Mouse (Mus musculus) myocyte (in vitro differentiated cells): Measurements from ENCODE around the gene Gm28053. TPM values are rescaled to one million over a fixed set of nuclear protein-coding genes. Genes with fewer than 3 reads are reported as not detected.
"Not testable (repeated sequence)": the region's sequence is repeated elsewhere in the genome, so short reads cannot be mapped to it uniquely, and the experiment has no call there.

Source experiments
- H3K27me3 ChIP-seq: one replicate; pipeline ENCODE4 v1.6.1; 2011; ENCODE audit not compliant: control insufficient read depth, insufficient read depth, insufficient read length
- H3K36me3 ChIP-seq: one replicate; pipeline ENCODE4 v1.6.1; 2011; ENCODE audit not compliant: control insufficient read depth, insufficient read depth
- H3K4me2 ChIP-seq: one replicate; pipeline ENCODE4 v1.6.1; 2011; ENCODE audit warnings: low read depth, control low read depth
- H3K4me3 ChIP-seq: one replicate; pipeline ENCODE4 v1.5.1; 2011; ENCODE audit warnings: mild to moderate bottlenecking, control low read depth, moderate library complexity
- H3K79me2 ChIP-seq: one replicate; pipeline ENCODE4 v1.6.1; 2011; ENCODE audit not compliant: control insufficient read depth, insufficient read depth
- H3ac ChIP-seq: one replicate; pipeline ENCODE4 v1.6.1; 2011; ENCODE audit not compliant: control insufficient read depth, insufficient read length
- CEBPB ChIP-seq: IDR thresholded peaks from 2 replicates; pipeline ENCODE4 v1.6.1; 2011; ENCODE audit warnings: mild to moderate bottlenecking, moderate library complexity; ENCODE audit not compliant: poor library complexity, insufficient read depth, severe bottlenecking
- E2F4 ChIP-seq: IDR thresholded peaks from one replicate; pipeline ENCODE4 v1.6.1; 2011; ENCODE audit warnings: mild to moderate bottlenecking, control low read depth, moderate library complexity; ENCODE audit not compliant: insufficient read depth
- MAX ChIP-seq: IDR thresholded peaks from one replicate; pipeline ENCODE4 v1.6.1; 2011; ENCODE audit warnings: low read depth, mild to moderate bottlenecking, control low read depth
- MYOD1 ChIP-seq, 3 experiments: IDR thresholded peaks; one replicate each; pipeline ENCODE4 v1.6.1; 2011; ENCODE audit warnings: control low read depth in 2 of 3, low read depth in 2 of 3, mild to moderate bottlenecking in 2 of 3, moderate library complexity in 1 of 3; ENCODE audit not compliant: insufficient read length in 2 of 3, control insufficient read depth in 1 of 3
- MYOG ChIP-seq, 3 experiments: IDR thresholded peaks; one replicate each; pipeline ENCODE4 v1.6.1; 2011; ENCODE audit warnings: control low read depth in 2 of 3, low read depth in 2 of 3, mild to moderate bottlenecking in 2 of 3; ENCODE audit not compliant: insufficient read length in 2 of 3, control insufficient read depth in 1 of 3, insufficient read depth in 1 of 3
- POLR2A ChIP-seq: IDR thresholded peaks from one replicate; pipeline ENCODE4 v1.6.1; 2011; ENCODE audit warnings: low read depth, mild to moderate bottlenecking, control low read depth, moderate library complexity; ENCODE audit not compliant: insufficient read length
- POLR2AphosphoS2 ChIP-seq: IDR thresholded peaks from one replicate; pipeline ENCODE4 v1.6.1; 2011; ENCODE audit warnings: low read depth, control low read depth; ENCODE audit not compliant: insufficient read length
- REST ChIP-seq: IDR thresholded peaks from one replicate; pipeline ENCODE4 v1.6.1; 2011; ENCODE audit warnings: mild to moderate bottlenecking, control low read depth, moderate library complexity; ENCODE audit not compliant: insufficient read depth, insufficient read length
- SRF ChIP-seq: IDR thresholded peaks from one replicate; pipeline ENCODE4 v1.6.1; 2011; ENCODE audit warnings: low read depth; ENCODE audit not compliant: control insufficient read depth, insufficient read length
- TCF12 ChIP-seq: IDR thresholded peaks from one replicate; pipeline ENCODE4 v1.6.1; 2011; ENCODE audit warnings: mild to moderate bottlenecking, control low read depth; ENCODE audit not compliant: poor library complexity, insufficient read depth, severe bottlenecking
- TCF3 ChIP-seq: IDR thresholded peaks from one replicate; pipeline ENCODE4 v1.6.1; 2011; ENCODE audit warnings: low read depth, control low read depth; ENCODE audit not compliant: insufficient read length
- USF1 ChIP-seq: IDR thresholded peaks from one replicate; pipeline ENCODE4 v1.6.1; 2011; ENCODE audit warnings: low read depth, mild to moderate bottlenecking, control low read depth, moderate library complexity
- polyA plus RNA-seq: library from polyadenylated mRNA; unstranded; fragments of >200 nt; fragmentation: generic; extraction: Trizol; gene quantifications from one replicate; pipeline ENCODE4 v1.2.1, GENCODE M21; 2012; ENCODE audit warnings: missing spikeins

The Gm28053 gene
- polyA plus RNA-seq, 1 experiment: not detected

GRCm38 (mm10) chr6:48680421-48680820, 38.0 kb upstream of the Gm28053 start:
- Histone ChIP-seq H3K4me2 (no peak overlapping the region), H3ac (no peak overlapping the region), H3K79me2 (no peaks in the 10 kb centered on the region), H3K4me3 (no peak overlapping the region), H3K27me3 (no peaks in the 10 kb centered on the region), H3K36me3 (no peaks in the 10 kb centered on the region)
- TF ChIP-seq MYOG (IDR thresholded peaks at IDR 0.05; ENCODE audit: control insufficient read depth in 1 of 3, insufficient read depth in 1 of 3, insufficient read length in 2 of 3, low read depth in 2 of 3): no peak
- TF ChIP-seq MYOD1 (IDR thresholded peaks at IDR 0.05; ENCODE audit: control insufficient read depth in 1 of 3, insufficient read length in 2 of 3, low read depth in 2 of 3): no peak
- no peak for TF ChIP-seq REST
- no peak for TF ChIP-seq SRF
- TF ChIP-seq CEBPB: no peak
- no peak for TF ChIP-seq E2F4
- no peak for TF ChIP-seq MAX
- no peak for TF ChIP-seq TCF3
- no peak for TF ChIP-seq POLR2AphosphoS2
- TF ChIP-seq TCF12: no peak
- TF ChIP-seq USF1: no peak
- TF ChIP-seq POLR2A: no peak

DNA sequence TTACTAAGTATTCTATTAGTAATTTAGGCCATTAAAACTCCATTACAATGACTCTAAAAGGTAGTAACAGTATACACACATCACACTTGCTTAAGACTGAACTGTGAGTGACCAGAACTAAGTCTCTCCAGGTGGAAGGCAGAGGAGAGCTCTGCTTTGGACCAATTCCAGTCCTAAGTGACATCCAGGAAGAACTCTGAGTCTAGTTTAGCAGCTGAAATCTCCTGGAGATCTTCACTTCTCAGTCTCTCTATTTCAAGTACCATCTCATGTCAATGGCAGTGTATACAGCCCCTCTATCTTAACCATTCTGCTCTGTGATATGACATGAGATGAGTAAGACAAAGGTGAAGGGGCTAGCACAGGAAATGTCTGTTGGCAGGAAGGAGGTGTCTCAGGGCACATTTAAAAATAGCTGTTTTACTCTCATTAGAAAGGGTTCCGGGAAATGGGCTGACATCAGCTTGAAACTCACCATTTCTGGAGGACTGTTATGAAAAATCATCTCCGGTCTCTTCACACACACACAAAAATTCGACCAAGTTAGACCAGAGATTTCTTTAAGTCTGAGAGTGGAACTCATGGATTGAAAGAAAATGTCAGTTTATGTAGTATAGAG, 36.8 kb upstream of the Gm28053 start:
- Histone ChIP-seq H3K79me2 (no peaks in the 10 kb centered on the region), H3ac (no peak overlapping the region), H3K36me3 (no peaks in the 10 kb centered on the region), H3K4me2 (no peak overlapping the region), H3K27me3 (no peaks in the 10 kb centered on the region), H3K4me3 (no peak overlapping the region)
- TF ChIP-seq MYOD1 (IDR thresholded peaks at IDR 0.05; ENCODE audit: control insufficient read depth in 1 of 3, insufficient read length in 2 of 3, low read depth in 2 of 3): no peak
- no peak for TF ChIP-seq POLR2A
- TF ChIP-seq TCF12: no peak
- no peak for TF ChIP-seq MYOG (IDR thresholded peaks at IDR 0.05; ENCODE audit: control insufficient read depth in 1 of 3, insufficient read depth in 1 of 3, insufficient read length in 2 of 3, low read depth in 2 of 3)
- TF ChIP-seq USF1: no peak
- no peak for TF ChIP-seq REST
- TF ChIP-seq SRF: no peak
- TF ChIP-seq TCF3: no peak
- TF ChIP-seq POLR2AphosphoS2: no peak
- no peak for TF ChIP-seq E2F4
- no peak for TF ChIP-seq CEBPB
- no peak for TF ChIP-seq MAX

- Histone ChIP-seq H3K4me2 (no peak overlapping the region), H3K4me3 (no peak overlapping the region), H3K79me2 (no peaks in the 10 kb centered on the region), H3K36me3 (no peaks in the 10 kb centered on the region), H3ac (no peak overlapping the region), H3K27me3 (no peaks in the 10 kb centered on the region)
- TF ChIP-seq MYOG (IDR thresholded peaks at IDR 0.05; ENCODE audit: control insufficient read depth in 1 of 3, insufficient read depth in 1 of 3, insufficient read length in 2 of 3, low read depth in 2 of 3) (no peak), TCF3 (no peak), SRF (no peak), E2F4 (no peak), POLR2A (no peak), CEBPB (no peak), MAX (no peak), REST (no peak), POLR2AphosphoS2 (no peak), MYOD1 (IDR thresholded peaks at IDR 0.05; ENCODE audit: control insufficient read depth in 1 of 3, insufficient read length in 2 of 3, low read depth in 2 of 3) (no peak), TCF12 (no peak)
These were observed 36.1 kb upstream of the Gm28053 start for GRCm38 (mm10) chr6:48682271-48682670.

DNA sequence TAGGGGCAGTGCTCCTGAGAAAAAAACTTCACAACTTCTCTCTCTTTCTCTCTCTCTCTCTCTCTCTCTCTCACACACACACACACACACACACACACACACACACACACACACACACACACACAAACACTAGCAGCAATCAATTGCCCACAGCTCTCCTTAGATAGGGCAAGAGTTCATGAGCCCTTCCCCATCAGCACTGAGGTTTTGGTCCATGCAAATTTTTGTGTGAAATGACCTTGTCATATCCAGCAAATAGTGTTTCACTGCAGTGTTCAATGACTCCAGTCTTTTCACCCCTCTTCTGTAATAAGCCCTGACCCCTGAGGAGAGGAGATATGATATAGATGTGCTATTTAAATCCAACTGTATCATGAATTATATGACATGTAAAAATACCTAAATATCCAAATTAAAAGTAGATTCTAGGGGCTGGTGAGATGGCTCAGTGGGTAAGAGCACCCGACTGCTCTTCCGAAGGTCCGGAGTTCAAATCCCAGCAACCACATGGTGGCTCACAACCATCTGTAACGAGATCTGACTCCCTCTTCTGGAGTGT, 35.1 kb upstream of the Gm28053 start:
- not testable (repeated sequence) for H3K4me3 ChIP-seq, H3K36me3 ChIP-seq, H3K79me2 ChIP-seq, H3K4me2 ChIP-seq, H3ac ChIP-seq, H3K27me3 ChIP-seq

GRCm38 (mm10) chr6:48684319-48684718, 34.1 kb upstream of the Gm28053 start, which contains the start of gene Gimap4:
Gimap4 (plus strand) TSS chr6:48684549.
- no peaks in the 10 kb centered on the region for H3K27me3 ChIP-seq
- H3K4me3 ChIP-seq: no peak within 1 kb of the TSS
- H3K4me2 ChIP-seq: no peak within 1 kb of the TSS
- no peak within 1 kb of the TSS for H3ac ChIP-seq
- no peaks in the 10 kb centered on the region for H3K36me3 ChIP-seq
- no peaks in the 10 kb centered on the region for H3K79me2 ChIP-seq
- no peak for TF ChIP-seq REST
- TF ChIP-seq POLR2AphosphoS2: no peak
- no peak for TF ChIP-seq USF1
- TF ChIP-seq POLR2A: no peak
- no peak for TF ChIP-seq TCF12
- no peak for TF ChIP-seq MYOD1 (IDR thresholded peaks at IDR 0.05; ENCODE audit: control insufficient read depth in 1 of 3, insufficient read length in 2 of 3, low read depth in 2 of 3)
- no peak for TF ChIP-seq MYOG (IDR thresholded peaks at IDR 0.05; ENCODE audit: control insufficient read depth in 1 of 3, insufficient read depth in 1 of 3, insufficient read length in 2 of 3, low read depth in 2 of 3)
- no peak for TF ChIP-seq MAX
- no peak for TF ChIP-seq CEBPB
- TF ChIP-seq E2F4: no peak
- no peak for TF ChIP-seq TCF3
- no peak for TF ChIP-seq SRF
